Mouse (Mus musculus) midbrain, postnatal 0 days (tissue): ENCODE measurements around the gene Tubgcp5. TPM values are rescaled to one million over a fixed set of nuclear protein-coding genes. Genes with fewer than 3 reads are reported as not detected.

Source experiments
- ATAC-seq: fragments of 200-750 bp; cut with Nextera tagmentation; 2 replicates; pipeline ENCODE4 v1.8.0; 2017; ENCODE audit warnings: moderate number of reproducible peaks, mild to moderate bottlenecking, moderate TSS enrichment, moderate library complexity; ENCODE audit not compliant: low FRiP score
- DNase-seq: peaks from one replicate; pipeline ENCODE4 v3.0.0-alpha.2; 2015; ENCODE audit warnings: low spot score
- H3K27ac ChIP-seq: fragments of 300-500 bp; sonication (generic); 2 replicates; pipeline ENCODE4 v1.5.1; 2014; ENCODE audit warnings: low read depth, mild to moderate bottlenecking, low read length, mixed read lengths
- H3K27me3 ChIP-seq: fragments of 300-500 bp; sonication (generic); 2 replicates; pipeline ENCODE4 v1.6.1; 2014; ENCODE audit warnings: low read length, control low read depth, mixed read lengths; ENCODE audit not compliant: insufficient read depth
- H3K36me3 ChIP-seq: fragments of 300-500 bp; sonication (generic); 2 replicates; pipeline ENCODE4 v1.6.1; 2014; ENCODE audit warnings: low read length, control low read depth, mixed read lengths; ENCODE audit not compliant: insufficient read depth
- H3K4me1 ChIP-seq: fragments of 300-500 bp; sonication (generic); 2 replicates; pipeline ENCODE4 v1.6.1; 2014; ENCODE audit warnings: mild to moderate bottlenecking, control low read depth, antibody characterized with exemption, low read length, mixed read lengths; ENCODE audit not compliant: insufficient read depth
- H3K4me2 ChIP-seq: fragments of 300-500 bp; sonication (generic); 2 replicates; pipeline ENCODE4 v1.6.1; 2014; ENCODE audit warnings: low read depth, mild to moderate bottlenecking, low read length, mixed read lengths; ENCODE audit not compliant: poor library complexity, severe bottlenecking
- H3K4me3 ChIP-seq: fragments of 300-500 bp; sonication (generic); 2 replicates; pipeline ENCODE4 v1.5.1; 2014; ENCODE audit warnings: low read depth, mild to moderate bottlenecking, low read length, moderate library complexity
- H3K9ac ChIP-seq: fragments of 300-500 bp; sonication (generic); replicated peaks from 2 replicates; pipeline ENCODE4 v1.6.1; 2014; ENCODE audit warnings: mild to moderate bottlenecking, low read length, moderate library complexity, mixed read lengths; ENCODE audit not compliant: poor library complexity, severe bottlenecking
- H3K9me3 ChIP-seq: fragments of 300-500 bp; sonication (generic); 2 replicates; pipeline ENCODE4 v1.6.1; 2016; ENCODE audit warnings: low read length, control low read depth
- CTCF ChIP-seq: IDR thresholded peaks from 2 replicates; pipeline ENCODE4 v1.5.1; 2016; ENCODE audit warnings: antibody characterized with exemption, mild to moderate bottlenecking
- WGBS: fragments of 180-500 bp; shearing (Covaris S2); extraction: QIAGEN DNeasy Blood & Tissue Kit; methylation state at CpG from one replicate; pipeline ENCODE4 v1.1.7; 2014; 5-methylcytosine and 5-hydroxymethylcytosine counted together
- polyA plus RNA-seq: library from polyadenylated mRNA; unstranded; fragments of >200 nt; fragmentation: Nextera tagmentation; extraction: Ambion mirVana; gene quantifications from 2 replicates; pipeline ENCODE4 v1.2.1, GENCODE M21; 2015
- total RNA-seq: library from RNA; depleted of rRNA; stranded (reverse); fragments of >200 nt; gene quantifications from 2 replicates; pipeline ENCODE4 v1.2.3, GENCODE M21; 2014; rRNA removed

Gene Tubgcp5
- total and polyA plus RNA-seq, 2 experiments from 2014 or later: 17.8 to 21.5 TPM

GRCm38 (mm10) chr7:55877721-55878120 is 83.8 kb downstream of the Tubgcp5 start:
- H3K4me1 ChIP-seq: no peaks in the 10 kb centered on the region
- no peak overlapping the region for H3K9ac ChIP-seq
- no peaks in the 10 kb centered on the region for H3K9me3 ChIP-seq
- no peak overlapping the region for H3K27ac ChIP-seq
- ATAC-seq (no peak), DNase-seq (no peak)
- no peak overlapping the region for H3K4me3 ChIP-seq
- H3K4me2 ChIP-seq: no peak overlapping the region
- peaks cover 52% of the 10 kb centered on the region for H3K36me3 ChIP-seq
- no peaks in the 10 kb centered on the region for H3K27me3 ChIP-seq
- TF ChIP-seq CTCF: no peak
- WGBS: 92% methylated on average over 10 of the region's 10 CpGs

- no peaks in the 10 kb centered on the region for H3K9me3 ChIP-seq
- H3K4me2 ChIP-seq: no peak overlapping the region
- 83% methylated on average over 9 of the region's 9 CpGs for WGBS
- no peak overlapping the region for H3K27ac ChIP-seq
- ATAC-seq (no peak), DNase-seq (peak; percentile 22)
- H3K27me3 ChIP-seq: no peaks in the 10 kb centered on the region
- no peak for TF ChIP-seq CTCF
- H3K4me1 ChIP-seq: no peaks in the 10 kb centered on the region
- no peak overlapping the region for H3K4me3 ChIP-seq
- peaks cover 34% of the 10 kb centered on the region for H3K36me3 ChIP-seq
- no peak overlapping the region for H3K9ac ChIP-seq
These were observed 86.9 kb downstream of the Tubgcp5 start for GRCm38 (mm10) chr7:55880882-55881281.

Other genes starting within 250 kb of the Tubgcp5 start
- 2.2 and 4.4 TPM in 2 replicates for gene Siglech, start 26.0 kb upstream of the Tubgcp5 start, total RNA-seq
- 4.1 and 4.5 TPM in 2 replicates for gene Siglech, start 26.0 kb upstream of the Tubgcp5 start, polyA plus RNA-seq
- gene Cyfip1, start 47.6 kb downstream of the Tubgcp5 start, total RNA-seq: 41.4 and 49.5 TPM in 2 replicates
- 31.4 and 33.1 TPM in 2 replicates for gene Cyfip1, start 47.6 kb downstream of the Tubgcp5 start, polyA plus RNA-seq
- gene Nipa2, start 168.3 kb downstream of the Tubgcp5 start, total RNA-seq: 28.9 and 38.8 TPM in 2 replicates
- gene Nipa2, start 168.3 kb downstream of the Tubgcp5 start, polyA plus RNA-seq: 28.0 and 31.3 TPM in 2 replicates
- gene Nipa1, start 225.8 kb downstream of the Tubgcp5 start, total RNA-seq: 48.1 and 48.9 TPM in 2 replicates
- gene Nipa1, start 225.8 kb downstream of the Tubgcp5 start, polyA plus RNA-seq: 30.3 and 31.7 TPM in 2 replicates